Mouse (Mus musculus) small intestine, adult 2 months (tissue): Measurements from ENCODE around the gene Zfp109.

ENCODE experiments used
- CTCF ChIP-seq: fragments of 200-500 bp; IDR thresholded peaks from 2 replicates; pipeline ENCODE4 v1.5.1; 2012; ENCODE audit warnings: low read depth, mild to moderate bottlenecking, control low read depth, inconsistent platforms, low read length, moderate library complexity, mixed read lengths; ENCODE audit not compliant: insufficient replicate concordance, insufficient read length; ENCODE audit errors: extremely low read depth
- POLR2A ChIP-seq: fragments of 200-500 bp; IDR thresholded peaks from 2 replicates; pipeline ENCODE4 v1.6.1; 2012; ENCODE audit warnings: low read depth, mild to moderate bottlenecking, control low read depth, inconsistent platforms, low read length, moderate library complexity

- TF ChIP-seq CTCF (no peak), POLR2A (no peak)
Observed at GRCm38 (mm10) chr7:24269256-24269655, 31.9 kb upstream of the Zfp109 start.
